ENCODE assay signal across 22 mouse cellular contexts in the genomic region with DNA sequence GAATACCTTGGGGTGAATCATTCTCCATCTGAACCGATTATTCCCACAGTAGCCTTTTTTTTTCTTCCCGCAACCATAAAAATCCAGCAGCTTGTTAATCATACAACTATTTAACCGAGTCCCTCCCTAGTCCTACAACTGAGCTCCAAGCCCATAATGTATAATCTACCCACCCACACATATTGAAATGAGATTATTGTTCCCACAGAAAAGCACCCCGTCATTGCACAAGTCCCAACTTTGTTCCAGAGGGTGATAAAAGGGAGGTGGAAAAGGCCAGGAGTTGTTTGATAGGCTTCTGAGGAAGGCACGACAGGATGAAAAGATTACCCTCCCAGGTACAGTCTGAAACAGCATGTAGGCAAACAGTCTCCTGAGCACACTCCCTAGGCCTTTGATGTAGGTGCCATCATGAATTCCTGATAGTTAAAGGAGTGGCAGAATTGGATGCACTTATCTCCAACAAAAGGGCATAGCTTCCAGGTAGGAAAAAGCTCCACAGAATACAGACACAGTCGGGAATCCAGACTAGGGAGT.
DNase-seq lines count a peak whose midpoint lies in the region; ATAC-seq and TF ChIP-seq lines count a peak whose summit lies in the region.
"Had no signal": no experiment of that assay in that cellular context is flagged by ENCODE, and none has a peak within 500 bp of the region (broad histone marks: within the 10 kb centered on the region; RNA-seq: fewer than 3 reads in every experiment).

No protein-coding gene starts in this region.

- H3K9me3 ChIP-seq in ES-E14 (ENCODE audit: control insufficient read depth, insufficient read depth, low read depth, low read length), result no peaks in the 10 kb centered on the region
- H3K9me3 ChIP-seq in intestine, embryonic 14.5 days (ENCODE audit: control insufficient read depth, low read length), result no peaks in the 10 kb centered on the region
- H3K9me3 ChIP-seq in midbrain, embryonic 16.5 days (replicated peaks; ENCODE audit: control insufficient read depth, low read length, poor library complexity, severe bottlenecking), result no peaks in the 10 kb centered on the region
- H3K9me3 ChIP-seq: embryonic facial prominence, embryonic 12.5 days; forebrain, embryonic 12.5 days; heart, embryonic 15.5 days; hindbrain, embryonic 10.5 days had no signal

- H3K36me3 ChIP-seq in ES-E14 (ENCODE audit: control insufficient read depth, insufficient read depth, low read length, poor library complexity, severe bottlenecking), result no peaks in the 10 kb centered on the region
- H3K36me3 ChIP-seq in intestine, embryonic 14.5 days (ENCODE audit: control insufficient read depth, insufficient read depth, low read length), result no peaks in the 10 kb centered on the region
- no peaks in the 10 kb centered on the region for H3K36me3 ChIP-seq in midbrain, embryonic 16.5 days (ENCODE audit: control insufficient read depth, insufficient read depth, low read length)
- H3K36me3 ChIP-seq: embryonic facial prominence, embryonic 12.5 days; forebrain, embryonic 12.5 days; heart, embryonic 15.5 days; hindbrain, embryonic 10.5 days had no signal

- peak; percentile 4 for DNase-seq in ES-E14 (ENCODE audit: low read depth, low spot score)
- DNase-seq in intestine, embryonic 14.5 days (ENCODE audit: low spot score), result no peak
- peak; percentile 50 for DNase-seq in large intestine, adult 2 months (ENCODE audit: low read depth, low spot score)
- no peak for DNase-seq in left cerebral cortex, adult 2 months (ENCODE audit: extremely low spot score in 1 of 2, low spot score in 2 of 2)
- DNase-seq in urinary bladder, postnatal 4 days (ENCODE audit: low spot score in 2 of 2), result no peak
- DNase-seq in left cerebral cortex, postnatal 4 days, result no peak
- DNase-seq: adrenal gland, adult 8-10 months; adrenal gland, postnatal 36 days; cerebellum, adult 11-12 months; cerebellum, adult 9-10 months; cerebellum, postnatal 25 days; gastrocnemius, postnatal 10 days; heart, adult 2 months; heart, postnatal 14 days had no signal

- no peak overlapping the region for H3K4me2 ChIP-seq in intestine, embryonic 14.5 days (ENCODE audit: low read length)
- H3K4me2 ChIP-seq in midbrain, embryonic 16.5 days (ENCODE audit: low read length), result no peak overlapping the region
- H3K4me2 ChIP-seq: embryonic facial prominence, embryonic 12.5 days; forebrain, embryonic 12.5 days; heart, embryonic 11.5 days; heart, embryonic 15.5 days; hindbrain, embryonic 14.5 days had no signal

- no peak overlapping the region for H3K27ac ChIP-seq in ES-E14 (ENCODE audit: insufficient read depth, low read depth, low read length, poor library complexity, severe bottlenecking)
- no peak overlapping the region for H3K27ac ChIP-seq in intestine, embryonic 14.5 days (ENCODE audit: low read depth)
- no peak overlapping the region for H3K27ac ChIP-seq in left cerebral cortex, adult 2 months
- H3K27ac ChIP-seq in midbrain, embryonic 16.5 days (ENCODE audit: low read length), result no peak overlapping the region
- H3K27ac ChIP-seq: embryonic facial prominence, embryonic 12.5 days; forebrain, embryonic 12.5 days; heart, adult 2 months; heart, embryonic 15.5 days; hindbrain, embryonic 10.5 days; hindbrain, embryonic 14.5 days had no signal

- peak; percentile 58; the same call in 1 of the 2 replicates for ATAC-seq in intestine, embryonic 14.5 days (replicated peaks; ENCODE audit: low FRiP score, low TSS enrichment, low read depth)
- ATAC-seq in midbrain, embryonic 16.5 days, result no peak
- ATAC-seq: forebrain, embryonic 16.5 days had no signal

- no peak overlapping the region for H3K4me3 ChIP-seq in ES-E14 (ENCODE audit: insufficient read depth in 1 of 2, low read depth in 1 of 2, low read length in 2 of 2, poor library complexity in 1 of 2, severe bottlenecking in 1 of 2)
- H3K4me3 ChIP-seq in intestine, embryonic 14.5 days (ENCODE audit: low read depth, low read length), result no peak overlapping the region
- H3K4me3 ChIP-seq in left cerebral cortex, adult 2 months, result no peak overlapping the region
- no peak overlapping the region for H3K4me3 ChIP-seq in midbrain, embryonic 16.5 days (ENCODE audit: low read depth, low read length)
- H3K4me3 ChIP-seq: embryonic facial prominence, embryonic 12.5 days; forebrain, embryonic 12.5 days; heart, adult 2 months; heart, embryonic 15.5 days; hindbrain, embryonic 10.5 days had no signal

- intact Hi-C loops in left cerebral cortex, adult 2 months (cut with DNase I), result no loop called here
- intact Hi-C loops in left cerebral cortex, postnatal 4 days (cut with DNase I), result no loop called here

- H3K4me1 ChIP-seq in ES-E14 (ENCODE audit: control insufficient read depth in 2 of 2, insufficient read depth in 2 of 2, low read length in 2 of 2, poor library complexity in 1 of 2), result no peaks in the 10 kb centered on the region
- no peaks in the 10 kb centered on the region for H3K4me1 ChIP-seq in intestine, embryonic 14.5 days (replicated peaks; ENCODE audit: control insufficient read depth, insufficient read depth, low read length)
- no peaks in the 10 kb centered on the region for H3K4me1 ChIP-seq in midbrain, embryonic 16.5 days (ENCODE audit: control insufficient read depth, insufficient read depth, low read length)
- H3K4me1 ChIP-seq: embryonic facial prominence, embryonic 12.5 days; forebrain, embryonic 12.5 days; heart, embryonic 15.5 days; hindbrain, embryonic 10.5 days had no signal

- no peak for TF ChIP-seq CTCF in left cerebral cortex, adult 2 months (IDR thresholded peaks at IDR 0.05)

- no peaks in the 10 kb centered on the region for H3K27me3 ChIP-seq in intestine, embryonic 14.5 days (replicated peaks; ENCODE audit: control insufficient read depth, insufficient read depth, low read length)
- no peaks in the 10 kb centered on the region for H3K27me3 ChIP-seq in midbrain, embryonic 16.5 days (ENCODE audit: control insufficient read depth, insufficient read depth, low read depth, low read length)
- H3K27me3 ChIP-seq: embryonic facial prominence, embryonic 12.5 days; forebrain, embryonic 12.5 days; heart, embryonic 15.5 days had no signal

- WGBS in intestine, embryonic 14.5 days, result 78% methylated on average over 6 of the region's 6 CpGs
- WGBS in large intestine, adult 2 months, result 36% methylated on average over 6 of the region's 6 CpGs
- 79% methylated on average over 6 of the region's 6 CpGs for WGBS in midbrain, embryonic 16.5 days

- H3K9ac ChIP-seq in ES-E14 (ENCODE audit: insufficient read depth, low read depth, low read length, poor library complexity, severe bottlenecking), result no peak overlapping the region
- H3K9ac ChIP-seq in intestine, embryonic 14.5 days (ENCODE audit: low read length), result no peak overlapping the region
- H3K9ac ChIP-seq in midbrain, embryonic 16.5 days (ENCODE audit: low read depth, low read length), result no peak overlapping the region
- H3K9ac ChIP-seq: embryonic facial prominence, embryonic 12.5 days; forebrain, embryonic 12.5 days; heart, embryonic 15.5 days; hindbrain, embryonic 14.5 days had no signal

- in situ Hi-C loops in ES-E14 (cut with MboI; ENCODE audit: low sequenced_read_pairs in 2 of 2, unreplicated experiment in 2 of 2), result no loop called here

TF ChIP-seq in ES-E14, 5 proteins besides CTCF, POLR2A, EP300 and RAD21:
- TF ChIP-seq ZC3H11A (IDR thresholded peaks at IDR 0.05; ENCODE audit: borderline replicate concordance, low read depth, low read length) (no peak), CHD2 (IDR thresholded peaks at IDR 0.05; ENCODE audit: low read depth, low read length) (no peak), ZNF384 (IDR thresholded peaks at IDR 0.05; ENCODE audit: low read depth, low read length) (no peak), HCFC1 (IDR thresholded peaks at IDR 0.05; ENCODE audit: borderline replicate concordance, insufficient read depth, low read length) (no peak), MAFK (IDR thresholded peaks at IDR 0.05; ENCODE audit: insufficient read depth, low read depth, low read length) (no peak)
TF ChIP-seq in ES-E14: peak in this region for 0.

Comparison
In these comparisons a context has a peak if more than half of its experiments do, and no peak if none do; other contexts are left out.
1. DNase-seq: peak in ES-E14 (single experiment) and large intestine, adult 2 months (single experiment); none in intestine, embryonic 14.5 days (single experiment), left cerebral cortex, adult 2 months (0 of 2), urinary bladder, postnatal 4 days (0 of 2) and left cerebral cortex, postnatal 4 days (single experiment).